Mouse (Mus musculus) lung, adult 2 months (tissue): ENCODE data around the gene Tmem181a.
"Not testable (repeated sequence)": the region's sequence is repeated elsewhere in the genome, so short reads cannot be mapped to it uniquely, and the experiment has no call there.

ENCODE experiments used
- CTCF ChIP-seq: fragments of 200-500 bp; IDR thresholded peaks from 2 replicates; pipeline ENCODE4 v1.5.1; 2011; ENCODE audit warnings: mild to moderate bottlenecking, low read length, control low read depth; ENCODE audit not compliant: insufficient read depth
- POLR2A ChIP-seq: fragments of 200-500 bp; IDR thresholded peaks from 2 replicates; pipeline ENCODE4 v1.6.1; 2011; ENCODE audit warnings: low read depth, mild to moderate bottlenecking, control low read depth, low read length, borderline replicate concordance; ENCODE audit errors: extremely low read depth

DNA sequence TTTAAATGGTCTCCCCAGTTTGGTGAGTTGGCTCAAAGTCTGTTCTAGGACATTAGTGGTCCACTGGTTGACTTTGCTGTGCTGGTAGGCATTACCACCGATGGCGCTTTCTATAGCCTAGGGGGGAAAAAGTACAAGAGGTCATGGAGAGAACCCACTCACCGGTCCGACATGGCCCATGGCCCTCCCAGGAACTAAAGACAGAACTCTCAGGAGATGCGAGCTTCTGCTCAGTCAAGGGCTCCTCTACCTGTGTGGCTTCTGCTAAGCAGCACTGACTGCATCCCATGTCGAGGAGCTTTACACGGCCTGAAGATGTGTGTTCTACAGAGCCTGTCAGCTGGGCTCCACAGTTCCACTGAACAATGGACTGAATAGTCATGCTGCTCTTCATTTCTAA is 55.1 kb downstream of the Tmem181a start:
- not testable (repeated sequence) for TF ChIP-seq POLR2A, CTCF
